Mouse (Mus musculus) embryonic fibroblast, embryonic 13.5 days (primary cell): ENCODE results near the gene Baz2a.
"Not testable (repeated sequence)": the region's sequence is repeated elsewhere in the genome, so short reads cannot be mapped to it uniquely, and the experiment has no call there.

Experiments used
- CTCF ChIP-seq: IDR thresholded peaks from 2 replicates; pipeline ENCODE4 v1.5.1; 2011; ENCODE audit warnings: mild to moderate bottlenecking, control low read depth, low read length, moderate library complexity, borderline replicate concordance; ENCODE audit not compliant: insufficient read depth
- POLR2A ChIP-seq: IDR thresholded peaks from 2 replicates; pipeline ENCODE4 v1.6.1; 2011; ENCODE audit warnings: low read depth, mild to moderate bottlenecking, control low read depth, low read length, moderate library complexity

DNA sequence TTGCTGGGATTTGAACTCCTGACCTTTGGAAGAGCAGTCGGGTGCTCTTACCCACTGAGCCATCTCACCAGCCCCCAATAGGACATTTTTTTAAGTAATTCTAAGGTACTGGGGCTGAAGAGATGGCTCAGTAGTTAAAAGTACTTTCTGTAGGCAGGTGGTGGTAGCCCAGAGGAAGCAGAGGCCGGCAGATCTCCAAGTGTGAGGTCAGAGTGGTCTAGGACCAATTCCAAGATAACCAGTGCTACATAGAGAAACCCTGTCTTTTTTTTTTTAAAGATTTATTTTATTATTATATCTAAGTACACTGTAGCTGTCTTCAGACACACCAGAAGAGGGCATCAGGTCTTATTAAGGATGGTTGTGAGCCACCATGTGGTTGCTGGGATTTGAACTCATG is 4.2 kb upstream of the Baz2a start:
- TF ChIP-seq CTCF, POLR2A: not testable (repeated sequence)
